Mouse (Mus musculus) embryonic facial prominence, embryonic 10.5 days (tissue): ENCODE results near the gene Pla2g7. TPM values are rescaled to one million over a fixed set of nuclear protein-coding genes. Genes with fewer than 3 reads are reported as not detected.

Experiments used
- DNase-seq: peaks from one replicate; pipeline ENCODE4 v3.0.0-alpha.2; 2017; ENCODE audit warnings: low spot score
- H3K27ac ChIP-seq: fragments of 300-500 bp; sonication (generic); replicated peaks from 2 replicates; pipeline ENCODE4 v1.5.1; 2016; ENCODE audit warnings: mild to moderate bottlenecking
- H3K27me3 ChIP-seq: fragments of 300-500 bp; sonication (generic); replicated peaks from 2 replicates; pipeline ENCODE4 v1.6.1; 2016; ENCODE audit warnings: low read depth, mild to moderate bottlenecking; ENCODE audit not compliant: poor library complexity, severe bottlenecking
- H3K36me3 ChIP-seq: fragments of 300-500 bp; sonication (generic); replicated peaks from 2 replicates; pipeline ENCODE4 v1.6.1; 2016; ENCODE audit warnings: mild to moderate bottlenecking, moderate library complexity
- H3K4me1 ChIP-seq: fragments of 300-500 bp; sonication (generic); 2 replicates; pipeline ENCODE4 v1.6.1; 2016
- H3K4me3 ChIP-seq: fragments of 300-500 bp; sonication (generic); 2 replicates; pipeline ENCODE4 v1.5.1; 2016; ENCODE audit warnings: mild to moderate bottlenecking, moderate library complexity
- H3K9me3 ChIP-seq: fragments of 300-500 bp; sonication (generic); 2 replicates; pipeline ENCODE4 v1.6.1; 2016; ENCODE audit warnings: mild to moderate bottlenecking
- WGBS: fragments of 180-500 bp; shearing (Covaris S2); methylation state at CpG from one replicate; pipeline ENCODE4 v1.1.7; 2016; 5-methylcytosine and 5-hydroxymethylcytosine counted together
- polyA plus RNA-seq: library from polyadenylated mRNA; unstranded; fragments of >200 nt; fragmentation: Nextera tagmentation; extraction: Ambion mirVana; gene quantifications from 2 replicates; pipeline ENCODE4 v1.2.1, GENCODE M21; 2016

The Pla2g7 gene
- polyA plus RNA-seq, 1 experiment from 2014 or later: 5.1 TPM

GRCm38 (mm10) chr17:43629496-43630426, 61.9 kb downstream of the Pla2g7 start, which contains the start of gene Tdrd6:
Tdrd6 (minus strand) TSS chr17:43630299.
- peak; percentile 60 for DNase-seq
- H3K4me1 ChIP-seq: peaks cover 17% of the 10 kb centered on the region
- H3K36me3 ChIP-seq: no peaks in the 10 kb centered on the region
- H3K4me3 ChIP-seq: peak within 1 kb of the TSS; percentile 60
- H3K27ac ChIP-seq: peak within 1 kb of the TSS; percentile 72
- WGBS: 3% methylated on average over 83 of the region's 83 CpGs
- peaks cover 54% of the 10 kb centered on the region for H3K27me3 ChIP-seq
- H3K9me3 ChIP-seq: 0 out of 2 replicates have a peak, but pooled peaks cover 7% of the 10 kb centered on the region

- peaks cover 54% of the 10 kb centered on the region for H3K27me3 ChIP-seq
- DNase-seq: no peak
- no peaks in the 10 kb centered on the region for H3K36me3 ChIP-seq
- 0 out of 2 replicates have a peak overlapping the region, but pooled peaks have one; percentile 72 for H3K27ac ChIP-seq
- H3K4me1 ChIP-seq: peaks cover 17% of the 10 kb centered on the region
- WGBS: 44% methylated on average over 13 of the region's 13 CpGs
- peak overlapping the region; percentile 60 for H3K4me3 ChIP-seq
- H3K9me3 ChIP-seq: 0 out of 2 replicates have a peak, but pooled peaks cover 7% of the 10 kb centered on the region
Observed at GRCm38 (mm10) chr17:43630427-43630760, 62.5 kb downstream of the Pla2g7 start.

- Histone ChIP-seq H3K27ac (no peak overlapping the region), H3K36me3 (peaks cover 10% of the 10 kb centered on the region), H3K9me3 (peaks cover 6% of the 10 kb centered on the region; the same call in 1 of the 2 replicates), H3K4me3 (no peak overlapping the region), H3K4me1 (no peaks in the 10 kb centered on the region), H3K27me3 (0 out of 2 replicates have a peak, but pooled peaks cover under 1% of the 10 kb centered on the region)
- 87% methylated on average over 4 of the region's 4 CpGs for WGBS
- DNase-seq: no peak
Observed at GRCm38 (mm10) chr17:43637146-43637545, 69.2 kb downstream of the Pla2g7 start.

- H3K36me3 ChIP-seq: peaks cover 38% of the 10 kb centered on the region
- H3K4me3 ChIP-seq: no peak overlapping the region
- no peak for DNase-seq
- H3K9me3 ChIP-seq: peaks cover 6% of the 10 kb centered on the region; the same call in 1 of the 2 replicates
- no peak overlapping the region for H3K27ac ChIP-seq
- no peaks in the 10 kb centered on the region for H3K4me1 ChIP-seq
- no peaks in the 10 kb centered on the region for H3K27me3 ChIP-seq
- WGBS: 72% methylated on average over 1 of the region's 1 CpGs
Observed at GRCm38 (mm10) chr17:43640825-43641224, 72.9 kb downstream of the Pla2g7 start.

GRCm38 (mm10) chr17:43643191-43643590, 75.3 kb downstream of the Pla2g7 start:
- H3K36me3 ChIP-seq: peaks cover 54% of the 10 kb centered on the region
- 83% methylated on average over 7 of the region's 7 CpGs for WGBS

GRCm38 (mm10) chr17:43644375-43644774, 76.5 kb downstream of the Pla2g7 start:
- 80% methylated on average over 7 of the region's 7 CpGs for WGBS
- no peak overlapping the region for H3K4me3 ChIP-seq
- peaks cover 3% of the 10 kb centered on the region; the same call in 1 of the 2 replicates for H3K9me3 ChIP-seq

More at GRCm38 (mm10) chr17:43643191-43643590, 75.3 kb downstream of the Pla2g7 start:
- H3K27ac ChIP-seq: no peak overlapping the region
- no peaks in the 10 kb centered on the region for H3K27me3 ChIP-seq
- peaks cover 3% of the 10 kb centered on the region; the same call in 1 of the 2 replicates for H3K9me3 ChIP-seq
- no peaks in the 10 kb centered on the region for H3K4me1 ChIP-seq
- no peak for DNase-seq
- H3K4me3 ChIP-seq: no peak overlapping the region

GRCm38 (mm10) chr17:43645136-43645535, 77.2 kb downstream of the Pla2g7 start:
- peaks cover 73% of the 10 kb centered on the region for H3K36me3 ChIP-seq
- H3K4me3 ChIP-seq: no peak overlapping the region
- DNase-seq: no peak
- H3K4me1 ChIP-seq: no peaks in the 10 kb centered on the region
- peaks cover 3% of the 10 kb centered on the region; the same call in 1 of the 2 replicates for H3K9me3 ChIP-seq
- H3K27ac ChIP-seq: no peak overlapping the region
- no peaks in the 10 kb centered on the region for H3K27me3 ChIP-seq
- 90% methylated on average over 3 of the region's 3 CpGs for WGBS

More at GRCm38 (mm10) chr17:43644375-43644774, 76.5 kb downstream of the Pla2g7 start:
- H3K4me1 ChIP-seq: no peaks in the 10 kb centered on the region
- H3K27me3 ChIP-seq: no peaks in the 10 kb centered on the region
- peaks cover 65% of the 10 kb centered on the region for H3K36me3 ChIP-seq
- no peak overlapping the region for H3K27ac ChIP-seq
- DNase-seq: no peak

- DNase-seq: no peak
- H3K36me3 ChIP-seq: peaks cover 83% of the 10 kb centered on the region
- 64% methylated on average over 5 of the region's 5 CpGs for WGBS
- H3K27me3 ChIP-seq: no peaks in the 10 kb centered on the region
- no peak overlapping the region for H3K27ac ChIP-seq
- H3K4me1 ChIP-seq: no peaks in the 10 kb centered on the region
- H3K4me3 ChIP-seq: no peak overlapping the region
- no peaks in the 10 kb centered on the region for H3K9me3 ChIP-seq
Observed at GRCm38 (mm10) chr17:43646925-43647324, 79.0 kb downstream of the Pla2g7 start.

GRCm38 (mm10) chr17:43649641-43650436, 81.9 kb downstream of the Pla2g7 start:
- H3K27me3 ChIP-seq: no peaks in the 10 kb centered on the region
- no peak for DNase-seq
- H3K4me3 ChIP-seq: no peak overlapping the region
- H3K4me1 ChIP-seq: no peaks in the 10 kb centered on the region
- no peaks in the 10 kb centered on the region for H3K9me3 ChIP-seq
- peaks cover 89% of the 10 kb centered on the region for H3K36me3 ChIP-seq
- 77% methylated on average over 10 of the region's 10 CpGs for WGBS
- no peak overlapping the region for H3K27ac ChIP-seq

- Histone ChIP-seq H3K27ac (no peak overlapping the region), H3K9me3 (no peaks in the 10 kb centered on the region), H3K27me3 (no peaks in the 10 kb centered on the region), H3K4me1 (no peaks in the 10 kb centered on the region), H3K36me3 (peaks cover 75% of the 10 kb centered on the region), H3K4me3 (no peak overlapping the region)
- 69% methylated on average over 14 of the region's 14 CpGs for WGBS
- no peak for DNase-seq
Observed at GRCm38 (mm10) chr17:43651314-43652046, 83.6 kb downstream of the Pla2g7 start.
